23 mouse cellular contexts compared by ENCODE assay signal in the genomic region with DNA sequence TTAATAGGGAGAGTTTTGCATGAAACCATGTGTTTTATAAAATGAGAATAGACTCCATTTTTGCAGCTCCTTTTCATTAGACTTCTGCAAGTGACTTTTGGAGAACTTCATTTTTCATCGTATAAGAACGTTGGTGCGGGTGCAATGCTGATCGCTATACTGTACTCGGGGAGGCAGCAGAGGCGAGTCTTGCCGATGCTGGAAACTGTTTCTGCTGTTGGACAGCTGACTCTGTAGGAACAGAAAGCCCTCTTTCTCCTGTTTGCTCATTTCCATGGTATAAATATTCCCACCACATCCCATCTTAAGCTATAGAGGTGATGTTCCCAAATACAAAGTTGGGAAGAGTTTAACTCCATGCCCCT.
"Had no signal": no experiment of that assay in that cellular context is flagged by ENCODE, and none has a peak within 500 bp of the region (broad histone marks: within the 10 kb centered on the region; RNA-seq: fewer than 3 reads in every experiment).

No protein-coding gene starts in this region.

- H3K27me3 ChIP-seq: heart, embryonic 12.5 days; hindbrain, embryonic 13.5 days; intestine, embryonic 15.5 days; limb, embryonic 12.5 days had no signal

- H3K4me3 ChIP-seq: gastrocnemius, adult 2 months; heart, embryonic 10.5 days; heart, embryonic 12.5 days; hindbrain, embryonic 10.5 days; hindbrain, embryonic 13.5 days; intestine, embryonic 15.5 days; layer of hippocampus, adult 2 months; left cerebral cortex, adult 2 months; limb, embryonic 10.5 days; limb, embryonic 12.5 days had no signal

- H3K4me1 ChIP-seq: heart, embryonic 10.5 days; heart, embryonic 12.5 days; hindbrain, embryonic 10.5 days; hindbrain, embryonic 13.5 days; intestine, embryonic 15.5 days; limb, embryonic 10.5 days; limb, embryonic 12.5 days had no signal

- H3K9me3 ChIP-seq: heart, embryonic 10.5 days; heart, embryonic 12.5 days; hindbrain, embryonic 10.5 days; hindbrain, embryonic 13.5 days; intestine, embryonic 15.5 days; limb, embryonic 10.5 days; limb, embryonic 12.5 days had no signal

- DNase-seq: gastrocnemius, adult 2 months; gastrocnemius, postnatal 10 days; gastrocnemius, postnatal 25 days; heart, adult 18-20 months; heart, postnatal 10 days; heart, postnatal 4 days; kidney, adult 18-20 months; kidney, adult 8-10 months; kidney, postnatal 10 days; kidney, postnatal 25 days; kidney, postnatal 4 days had no signal

- H3K9ac ChIP-seq: heart, embryonic 12.5 days; hindbrain, embryonic 13.5 days; intestine, embryonic 15.5 days; limb, embryonic 12.5 days had no signal

- H3K4me2 ChIP-seq: heart, embryonic 12.5 days; hindbrain, embryonic 13.5 days; intestine, embryonic 15.5 days; limb, embryonic 12.5 days had no signal

- ATAC-seq: forebrain, embryonic 16.5 days; hindbrain, embryonic 16.5 days; inflammation-experienced regulatory T-cells, adult 6 months; intestine, embryonic 15.5 days had no signal

- H3K27ac ChIP-seq: gastrocnemius, adult 2 months; heart, embryonic 10.5 days; hindbrain, embryonic 10.5 days; hindbrain, embryonic 13.5 days; intestine, embryonic 15.5 days; layer of hippocampus, adult 2 months; left cerebral cortex, adult 2 months; limb, embryonic 10.5 days; limb, embryonic 12.5 days had no signal

- H3K36me3 ChIP-seq: heart, embryonic 10.5 days; heart, embryonic 12.5 days; hindbrain, embryonic 10.5 days; hindbrain, embryonic 13.5 days; intestine, embryonic 15.5 days; limb, embryonic 10.5 days; limb, embryonic 12.5 days had no signal
